In the genomic region with DNA sequence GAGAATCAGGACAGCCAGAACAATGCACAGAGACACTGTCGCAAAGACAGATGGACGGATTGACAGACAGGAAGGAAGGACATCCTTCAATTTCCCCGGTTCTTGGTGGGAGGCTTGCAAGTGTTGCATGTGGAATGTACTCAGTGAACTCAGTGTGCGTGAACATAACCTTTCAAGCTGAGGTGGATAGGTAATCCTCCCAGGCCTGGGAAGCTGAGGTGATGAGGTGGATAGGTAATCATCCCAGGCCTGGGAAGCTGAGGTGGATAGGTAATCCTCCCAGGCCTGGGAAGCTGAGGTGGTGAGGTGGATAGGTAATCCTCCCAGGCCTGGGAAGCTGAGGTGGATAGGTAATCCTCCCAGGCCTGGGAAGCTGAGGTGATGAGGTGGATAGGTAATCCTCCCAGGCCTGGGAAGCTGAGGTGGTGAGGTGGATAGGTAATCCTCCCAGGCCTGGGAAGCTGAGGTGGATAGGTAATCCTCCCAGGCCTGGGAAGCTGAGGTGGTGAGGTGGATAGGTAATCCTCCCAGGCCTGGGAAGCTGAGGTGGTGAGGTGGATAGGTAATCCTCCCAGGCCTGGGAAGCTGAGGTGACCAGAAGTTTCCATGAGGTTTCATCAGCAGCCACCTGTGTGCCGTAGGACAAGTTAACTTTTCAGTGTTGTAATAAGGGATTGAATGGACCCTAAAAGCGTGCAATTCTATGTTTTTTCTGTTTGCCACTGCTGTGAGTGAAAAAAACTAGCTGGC, we compare ENCODE assay signal across 8 mouse cellular contexts.
DNase-seq lines count a peak whose midpoint lies in the region; ATAC-seq and TF ChIP-seq lines count a peak whose summit lies in the region.
"Not testable (repeated sequence)": the region's sequence is repeated elsewhere in the genome, so short reads cannot be mapped to it uniquely, and the experiment has no call there.

No protein-coding gene starts in this region.

- H3K9me3 ChIP-seq in E14TG2a.4 (ENCODE audit: low read length); embryonic facial prominence, embryonic 12.5 days; heart, embryonic 15.5 days (replicated peaks); kidney, postnatal 0 days (replicated peaks; ENCODE audit: low read length); limb, embryonic 15.5 days: not testable (repeated sequence)

- not testable (repeated sequence) for DNase-seq in heart, adult 2 months; kidney, postnatal 0 days (ENCODE audit: low spot score)
- peak; percentile 23 for DNase-seq in induced T-regulatory cell, adult 2 months (ENCODE audit: low read depth)
- DNase-seq in retina, adult 2 months (ENCODE audit: low read depth, low spot score) = peak; percentile 56

- not testable (repeated sequence) for H3K4me2 ChIP-seq in embryonic facial prominence, embryonic 12.5 days (replicated peaks); heart, embryonic 15.5 days; kidney, postnatal 0 days (ENCODE audit: low read length); limb, embryonic 15.5 days

- not testable (repeated sequence) for ATAC-seq in embryonic facial prominence, embryonic 12.5 days (ENCODE audit: insufficient number of reproducible peaks, insufficient read depth, low FRiP score, low TSS enrichment); heart, embryonic 15.5 days (replicated peaks; ENCODE audit: insufficient number of reproducible peaks, insufficient read depth, low FRiP score, low read depth); kidney, postnatal 0 days (replicated peaks; ENCODE audit: low FRiP score, low read depth); limb, embryonic 15.5 days (ENCODE audit: insufficient number of reproducible peaks, low FRiP score, low TSS enrichment, low read depth)

- H3K4me3 ChIP-seq in E14TG2a.4 (replicated peaks; ENCODE audit: low read length) = peak overlapping the region; percentile 35; the same call in 1 of the 2 replicates
- H3K4me3 ChIP-seq in embryonic facial prominence, embryonic 12.5 days; heart, adult 2 months; heart, embryonic 15.5 days; kidney, postnatal 0 days (replicated peaks; ENCODE audit: low read depth, low read length); limb, embryonic 15.5 days: not testable (repeated sequence)

- peaks cover 37% of the 10 kb centered on the region for H3K4me1 ChIP-seq in E14TG2a.4 (replicated peaks; ENCODE audit: low read depth, low read length)
- peaks cover 25% of the 10 kb centered on the region for H3K4me1 ChIP-seq in embryonic facial prominence, embryonic 12.5 days
- peaks cover 31% of the 10 kb centered on the region for H3K4me1 ChIP-seq in heart, adult 2 months (ENCODE audit: control insufficient read depth, insufficient read depth, low read length)
- peaks cover 84% of the 10 kb centered on the region for H3K4me1 ChIP-seq in heart, embryonic 15.5 days (replicated peaks)
- peaks cover 19% of the 10 kb centered on the region for H3K4me1 ChIP-seq in kidney, postnatal 0 days (replicated peaks; ENCODE audit: insufficient read depth, low read length)
- H3K4me1 ChIP-seq in limb, embryonic 15.5 days = peaks cover 31% of the 10 kb centered on the region

- not testable (repeated sequence) for TF ChIP-seq POLR2A in heart, adult 2 months (IDR thresholded peaks at IDR 0.05; ENCODE audit: insufficient read depth, low read depth, low read length)

- not testable (repeated sequence) for H3K36me3 ChIP-seq in E14TG2a.4 (ENCODE audit: insufficient read depth, low read length); embryonic facial prominence, embryonic 12.5 days; heart, embryonic 15.5 days; kidney, postnatal 0 days (ENCODE audit: insufficient read depth, low read length); limb, embryonic 15.5 days
- H3K36me3 ChIP-seq in heart, adult 2 months (ENCODE audit: control insufficient read depth, insufficient read depth, low read length) = peaks cover 14% of the 10 kb centered on the region

- H3K79me2 ChIP-seq in heart, adult 2 months (replicated peaks; ENCODE audit: control insufficient read depth, insufficient read depth, low read length) = not testable (repeated sequence)

- not testable (repeated sequence) for H3K27me3 ChIP-seq in E14TG2a.4 (ENCODE audit: insufficient read depth, low read length); embryonic facial prominence, embryonic 12.5 days; heart, adult 2 months (ENCODE audit: control insufficient read depth, insufficient read depth, low read length); heart, embryonic 15.5 days; kidney, postnatal 0 days (ENCODE audit: insufficient read depth, low read length); limb, embryonic 15.5 days

- intact Hi-C loops in heart, adult 2 months (cut with DNase I) = not testable (repeated sequence)

- not testable (repeated sequence) for TF ChIP-seq EP300 in heart, adult 2 months (IDR thresholded peaks at IDR 0.05; ENCODE audit: insufficient read depth, low read depth, low read length)

- not testable (repeated sequence) for H3K9ac ChIP-seq in embryonic facial prominence, embryonic 12.5 days; kidney, postnatal 0 days (ENCODE audit: low read depth, low read length); limb, embryonic 15.5 days
- peak overlapping the region; percentile 39; the same call in 1 of the 2 replicates for H3K9ac ChIP-seq in heart, adult 2 months (ENCODE audit: low read depth, low read length)
- 0 out of 2 replicates have a peak overlapping the region, but pooled peaks have one; percentile 1 for H3K9ac ChIP-seq in heart, embryonic 15.5 days

- H3K27ac ChIP-seq in embryonic facial prominence, embryonic 12.5 days = peak overlapping the region; percentile 36; the same call in 1 of the 2 replicates
- H3K27ac ChIP-seq in heart, adult 2 months = peak overlapping the region; percentile 38
- H3K27ac ChIP-seq in heart, embryonic 15.5 days = peak overlapping the region; percentile 77
- peak overlapping the region; percentile 26; the same call in 1 of the 2 replicates for H3K27ac ChIP-seq in kidney, postnatal 0 days
- H3K27ac ChIP-seq in limb, embryonic 15.5 days = peak overlapping the region; percentile 29; the same call in 1 of the 2 replicates

- WGBS in embryonic facial prominence, embryonic 12.5 days = 75% methylated on average over 6 of the region's 6 CpGs
- 37% methylated on average over 6 of the region's 6 CpGs for WGBS in heart, adult 2 months
- whole genome bisulfite sequencing in heart, embryonic 15.5 days = 63% methylated on average over 6 of the region's 6 CpGs
- 72% methylated on average over 6 of the region's 6 CpGs for WGBS in kidney, postnatal 0 days
- WGBS in limb, embryonic 15.5 days = 70% methylated on average over 6 of the region's 6 CpGs

- not testable (repeated sequence) for TF ChIP-seq CTCF in E14TG2a.4 (conservative IDR thresholded peaks at IDR 0.05; ENCODE audit: low read length); heart, adult 2 months (IDR thresholded peaks at IDR 0.05); kidney, postnatal 0 days (IDR thresholded peaks at IDR 0.05; ENCODE audit: low read depth)

Comparison
In these comparisons a context has a peak if more than half of its experiments do, and no peak if none do; other contexts are left out.
1. H3K27ac ChIP-seq: peak in every context shown above with its lines; median percentile 77 in heart, embryonic 15.5 days; 38 in heart, adult 2 months; 36 in embryonic facial prominence, embryonic 12.5 days; 29 in limb, embryonic 15.5 days; 26 in kidney, postnatal 0 days.